ENCODE assay signal across 13 mouse cellular contexts in genomic region chr11:106742388-106742841, GRCm38 (mm10). TPM values are rescaled to one million over a fixed set of nuclear protein-coding genes. Genes with fewer than 3 reads are reported as not detected.
DNase-seq lines count a peak whose midpoint lies in the region; ATAC-seq and TF ChIP-seq lines count a peak whose summit lies in the region.
"Had no signal": no experiment of that assay in that cellular context is flagged by ENCODE, and none has a peak within 500 bp of the region (broad histone marks: within the 10 kb centered on the region; RNA-seq: fewer than 3 reads in every experiment).

No protein-coding gene starts in this region.

- H3K4me3 ChIP-seq in cerebellum, adult 2 months (replicated peaks; ENCODE audit: insufficient read depth, low read depth, low read length): no peak overlapping the region
- H3K4me3 ChIP-seq in liver, adult 2 months (ENCODE audit: insufficient read depth, low read depth, low read length): no peak overlapping the region
- H3K4me3 ChIP-seq: erythroblast, embryonic 14.5 days; heart, embryonic 12.5 days; liver, embryonic 15.5 days; neural tube, embryonic 12.5 days had no signal

- H3K9ac ChIP-seq in liver, adult 2 months (ENCODE audit: low read depth, low read length): no peak overlapping the region
- H3K9ac ChIP-seq: heart, embryonic 12.5 days; liver, embryonic 15.5 days; neural tube, embryonic 12.5 days had no signal

- no peak overlapping the region for H3K27ac ChIP-seq in cerebellum, adult 2 months (ENCODE audit: insufficient read depth, low read length)
- H3K27ac ChIP-seq in liver, adult 2 months (replicated peaks; ENCODE audit: insufficient read depth, low read depth, low read length): no peak overlapping the region
- H3K27ac ChIP-seq: liver, embryonic 15.5 days; neural tube, embryonic 12.5 days had no signal

- no peaks in the 10 kb centered on the region for H3K36me3 ChIP-seq in liver, adult 2 months (ENCODE audit: control insufficient read depth, insufficient read depth, low read length)
- H3K36me3 ChIP-seq: heart, embryonic 12.5 days; liver, embryonic 15.5 days; neural tube, embryonic 12.5 days had no signal

- H3K27me3 ChIP-seq in cerebellum, adult 2 months (ENCODE audit: control insufficient read depth, insufficient read depth, low read length): no peaks in the 10 kb centered on the region
- no peaks in the 10 kb centered on the region; the same call in 1 of the 2 replicates for H3K27me3 ChIP-seq in liver, adult 2 months (ENCODE audit: control insufficient read depth, insufficient read depth, low read length)
- H3K27me3 ChIP-seq: heart, embryonic 12.5 days; liver, embryonic 15.5 days had no signal

- 29% methylated on average over 6 of the region's 6 CpGs for WGBS in cerebellum, adult 2 months
- 43% methylated on average over 6 of the region's 6 CpGs for WGBS in liver, adult 2 months

- H3K79me2 ChIP-seq in liver, adult 2 months (ENCODE audit: control insufficient read depth, insufficient read depth, low read length): no peaks in the 10 kb centered on the region

- 0 out of 2 replicates have a peak, but pooled peaks have one; percentile 6 for TF ChIP-seq CTCF in cerebellum, adult 2 months (IDR thresholded peaks at IDR 0.05; ENCODE audit: borderline replicate concordance, insufficient read depth, low read depth, low read length)
- TF ChIP-seq CTCF in liver, adult 2 months (IDR thresholded peaks at IDR 0.05; ENCODE audit: low read depth, low read length): no peak

- TF ChIP-seq POLR2A in cerebellum, adult 2 months (IDR thresholded peaks at IDR 0.05; ENCODE audit: borderline replicate concordance, insufficient read depth, low read length): no peak
- TF ChIP-seq POLR2A in liver, adult 2 months (IDR thresholded peaks at IDR 0.05; ENCODE audit: extremely low read depth, insufficient read depth, low read length): no peak

- peak in 1 of 2 experiments; percentile 24 for DNase-seq in cerebellum, adult 2 months
- no peak for DNase-seq in cerebellum, adult 9-11 months
- DNase-seq in liver, adult 2 months (ENCODE audit: extremely low read depth, low read depth, low spot score): peak; percentile 36
- DNase-seq in liver: no peak
- peak; percentile 59 for DNase-seq in ZHBTc4 (ENCODE audit: low read depth, low spot score)
- DNase-seq in neural tube, embryonic 10.5 days (ENCODE audit: extremely low spot score, low spot score): no peak
- no peak for DNase-seq in adrenal gland, adult 8-10 months
- DNase-seq: kidney, postnatal 25 days had no signal

- 0 out of 2 replicates have a peak, but pooled peaks have one; percentile 15 for ATAC-seq in monocyte, adult 5-6 weeks (replicated peaks; ENCODE audit: insufficient number of reproducible peaks, low FRiP score, low TSS enrichment, poor library complexity, severe bottlenecking)

- H3K4me1 ChIP-seq in cerebellum, adult 2 months (ENCODE audit: control insufficient read depth, insufficient read depth, low read length): no peaks in the 10 kb centered on the region
- H3K4me1 ChIP-seq in liver, adult 2 months (ENCODE audit: control insufficient read depth, insufficient read depth, low read length): no peaks in the 10 kb centered on the region
- H3K4me1 ChIP-seq: liver, embryonic 15.5 days had no signal

RNA-seq across cellular contexts. Expression of gene Pecam1, which starts 8.0 kb away (rescaled TPM):
- 15.8 and 16.2 TPM in 2 replicates for polyA plus RNA-seq in cerebellum, adult 2 months (2012; rRNA removed)
- 14.6 and 16.7 TPM in 2 replicates for total RNA-seq in liver, adult 2 months (2014; rRNA removed)
- 5.0 and 5.4 TPM in 2 replicates for polyA plus RNA-seq in liver, adult 2 months (2012; rRNA removed)
- 46.9 to 75.5 TPM (median 51.4 TPM) in 3 replicates for total RNA-seq in monocyte, adult 5-6 weeks (2017)
- total RNA-seq in adrenal gland, adult 8-10 months (2022): 10 to 100 TPM; 59.0 to 91.0 (median 69.9) TPM
- polyA plus RNA-seq: erythroblast, embryonic 14.5 days had no signal

RNA-seq across cellular contexts. Expression of gene Milr1, which starts 8.6 kb away (rescaled TPM):
- polyA plus RNA-seq in cerebellum, adult 2 months (2012; rRNA removed): 0.10 and 0.30 TPM in 2 replicates
- total RNA-seq in liver, adult 2 months (2014; rRNA removed): 0.37 and 1.1 TPM in 2 replicates
- 0.10 TPM in 2 replicates for polyA plus RNA-seq in liver, adult 2 months (2012; rRNA removed)
- 44.9 to 93.4 TPM (median 91.7 TPM) in 3 replicates for total RNA-seq in monocyte, adult 5-6 weeks (2017)
- total RNA-seq in adrenal gland, adult 8-10 months (2022): 1 to 10 TPM; 1.6 to 4.6 (median 2.2) TPM
- polyA plus RNA-seq: erythroblast, embryonic 14.5 days had no signal

RNA-seq across cellular contexts. Expression of gene Polg2, which starts 36.9 kb away (rescaled TPM):
- 11.7 and 12.7 TPM in 2 replicates for polyA plus RNA-seq in cerebellum, adult 2 months (2012; rRNA removed)
- total RNA-seq in liver, adult 2 months (2014; rRNA removed): 12.6 and 13.0 TPM in 2 replicates
- 5.8 and 6.4 TPM in 2 replicates for polyA plus RNA-seq in liver, adult 2 months (2012; rRNA removed)
- total RNA-seq in monocyte, adult 5-6 weeks (2017): 18.3 to 21.0 TPM (median 19.8 TPM) in 3 replicates
- 10 to 100 TPM in 1 of 4 experiments, 1 to 10 TPM in 3; 5.5 to 14.4 (median 7.9) TPM for total RNA-seq in adrenal gland, adult 8-10 months (2022)

RNA-seq across cellular contexts. Expression of gene Ddx5, which starts 46.6 kb away (rescaled TPM):
- 676 and 721 TPM in 2 replicates for polyA plus RNA-seq in cerebellum, adult 2 months (2012; rRNA removed)
- total RNA-seq in liver, adult 2 months (2014; rRNA removed): 218 and 224 TPM in 2 replicates
- polyA plus RNA-seq in liver, adult 2 months (2012; rRNA removed): 273 and 389 TPM in 2 replicates
- 2,968 to 3,655 TPM (median 3,142 TPM) in 3 replicates for total RNA-seq in monocyte, adult 5-6 weeks (2017)
- 1,000 to 10,000 TPM in 1 of 4 experiments, 100 to 1,000 TPM in 3; 854 to 1,069 (median 919) TPM for total RNA-seq in adrenal gland, adult 8-10 months (2022)

RNA-seq across cellular contexts. Expression of gene Cep95, which starts 46.6 kb away (rescaled TPM):
- 31.8 and 37.1 TPM in 2 replicates for polyA plus RNA-seq in cerebellum, adult 2 months (2012; rRNA removed)
- total RNA-seq in liver, adult 2 months (2014; rRNA removed): 5.8 and 8.4 TPM in 2 replicates
- 0.96 and 1.2 TPM in 2 replicates for polyA plus RNA-seq in liver, adult 2 months (2012; rRNA removed)
- total RNA-seq in monocyte, adult 5-6 weeks (2017): 19.5 to 54.4 TPM (median 22.2 TPM) in 3 replicates
- total RNA-seq in adrenal gland, adult 8-10 months (2022): 10 to 100 TPM in 2 of 4 experiments, 1 to 10 TPM in 2; 8.5 to 14.8 (median 11.4) TPM

Comparison
In these comparisons a context has a peak if more than half of its experiments do, and no peak if none do; other contexts are left out.
1. DNase-seq: peak in liver, adult 2 months (single experiment) and ZHBTc4 (single experiment); none in cerebellum, adult 9-11 months (single experiment), liver (single experiment), neural tube, embryonic 10.5 days (single experiment) and adrenal gland, adult 8-10 months (single experiment).